Mouse (Mus musculus) ES-Bruce4 (cell line): ENCODE data around the gene Lamc3.

Experiments used
- CTCF ChIP-seq: IDR thresholded peaks from one replicate; pipeline ENCODE4 v1.8.1; 2011; ENCODE audit warnings: low read depth, low read length
- EP300 ChIP-seq: IDR thresholded peaks from 2 replicates; pipeline ENCODE4 v1.6.1; 2011; ENCODE audit warnings: low read depth, low read length; ENCODE audit not compliant: insufficient read depth
- POLR2A ChIP-seq: IDR thresholded peaks from one replicate; pipeline ENCODE4 v1.8.1; 2011; ENCODE audit warnings: low read length; ENCODE audit not compliant: insufficient read depth

- TF ChIP-seq CTCF (no peak), POLR2A (no peak), EP300 (no peak)
These were observed 29.9 kb upstream of the Lamc3 start for GRCm38 (mm10) chr2:31857180-31857579.
